Mouse (Mus musculus) embryonic facial prominence, embryonic 14.5 days (tissue): ENCODE data around the gene Hnrnpr. TPM values are rescaled to one million over a fixed set of nuclear protein-coding genes. Genes with fewer than 3 reads are reported as not detected.
A peak's percentile ranks its signal among the peaks of the same experiment; 100 is the strongest.

Source experiments
- ATAC-seq: fragments of 200-750 bp; cut with Nextera tagmentation; 2 replicates; pipeline ENCODE4 v1.8.0; 2017; ENCODE audit warnings: low read depth, moderate number of reproducible peaks, moderate TSS enrichment
- DNase-seq: peaks from one replicate; pipeline ENCODE4 v3.0.0-alpha.2; 2015; ENCODE audit warnings: low spot score
- H3K27ac ChIP-seq: fragments of 300-500 bp; sonication (generic); replicated peaks from 2 replicates; pipeline ENCODE4 v1.5.1; 2014; ENCODE audit warnings: low read depth, mild to moderate bottlenecking, low read length, moderate library complexity
- H3K27me3 ChIP-seq: fragments of 300-500 bp; sonication (generic); replicated peaks from 2 replicates; pipeline ENCODE4 v1.6.1; 2014; ENCODE audit warnings: low read length; ENCODE audit not compliant: control insufficient read depth, insufficient read depth
- H3K36me3 ChIP-seq: fragments of 300-500 bp; sonication (generic); 2 replicates; pipeline ENCODE4 v1.6.1; 2014; ENCODE audit warnings: low read length, mixed read lengths; ENCODE audit not compliant: control insufficient read depth, insufficient read depth
- H3K4me1 ChIP-seq: fragments of 300-500 bp; sonication (generic); 2 replicates; pipeline ENCODE4 v1.6.1; 2014; ENCODE audit warnings: antibody characterized with exemption, low read length; ENCODE audit not compliant: control insufficient read depth, insufficient read depth
- H3K4me2 ChIP-seq: fragments of 300-500 bp; sonication (generic); 2 replicates; pipeline ENCODE4 v1.6.1; 2014; ENCODE audit warnings: low read depth, mild to moderate bottlenecking, low read length, moderate library complexity, mixed read lengths
- H3K4me3 ChIP-seq: fragments of 300-500 bp; sonication (generic); 2 replicates; pipeline ENCODE4 v1.5.1; 2014; ENCODE audit warnings: low read depth, mild to moderate bottlenecking, low read length
- H3K9ac ChIP-seq: fragments of 300-500 bp; sonication (generic); 2 replicates; pipeline ENCODE4 v1.6.1; 2014; ENCODE audit warnings: low read depth, mild to moderate bottlenecking, low read length, moderate library complexity, mixed read lengths
- H3K9me3 ChIP-seq: fragments of 300-500 bp; sonication (generic); 2 replicates; pipeline ENCODE4 v1.6.1; 2016; ENCODE audit warnings: low read length; ENCODE audit not compliant: control insufficient read depth
- WGBS: fragments of 180-500 bp; shearing (Covaris S2); extraction: QIAGEN DNeasy Blood & Tissue Kit; methylation state at CpG from one replicate; pipeline ENCODE4 v1.1.7; 2014; 5-methylcytosine and 5-hydroxymethylcytosine counted together
- polyA plus RNA-seq: library from polyadenylated mRNA; unstranded; fragments of >200 nt; fragmentation: Nextera tagmentation; extraction: Ambion mirVana; gene quantifications from 2 replicates; pipeline ENCODE4 v1.2.1, GENCODE M21; 2014

The Hnrnpr gene
- 126 and 157 TPM in 2 replicates for polyA plus RNA-seq

GRCm38 (mm10) chr4:136310229-136311041, at the start of gene Hnrnpr:
Hnrnpr (plus strand) TSS chr4:136310942.
- under 1% methylated on average over 33 of the region's 65 CpGs for WGBS
- DNase-seq (peak; percentile 100), ATAC-seq (peak; percentile 99)

GRCm38 (mm10) chr4:136261912-136262311, 48.8 kb upstream of the Hnrnpr start:
- Histone ChIP-seq H3K4me3 (no peak overlapping the region), H3K9me3 (no peaks in the 10 kb centered on the region), H3K9ac (no peak overlapping the region), H3K4me2 (no peak overlapping the region), H3K4me1 (no peaks in the 10 kb centered on the region), H3K27me3 (no peaks in the 10 kb centered on the region), H3K36me3 (no peaks in the 10 kb centered on the region), H3K27ac (no peak overlapping the region)
- ATAC-seq (no peak; the same call in 1 of the 2 replicates), DNase-seq (peak; percentile 55)
- WGBS, result 65% methylated on average over 10 of the region's 10 CpGs

More at GRCm38 (mm10) chr4:136310229-136311041, at the start of gene Hnrnpr:
- Histone ChIP-seq H3K27me3 (no peaks in the 10 kb centered on the region), H3K27ac (peak within 1 kb of the TSS; percentile 94), H3K36me3 (no peaks in the 10 kb centered on the region), H3K4me2 (peak within 1 kb of the TSS; percentile 66), H3K4me3 (peak within 1 kb of the TSS; percentile 98), H3K4me1 (peaks cover 29% of the 10 kb centered on the region), H3K9me3 (no peaks in the 10 kb centered on the region), H3K9ac (peak within 1 kb of the TSS; percentile 99)

- no peak for ATAC-seq
Measured at GRCm38 (mm10) chr4:136263555-136263954, 47.2 kb upstream of the Hnrnpr start.

GRCm38 (mm10) chr4:136266716-136267343, 43.9 kb upstream of the Hnrnpr start:
- WGBS, result 76% methylated on average over 9 of the region's 9 CpGs
- no peak overlapping the region for H3K27ac ChIP-seq
- no peaks in the 10 kb centered on the region for H3K27me3 ChIP-seq
- H3K36me3 ChIP-seq, result no peaks in the 10 kb centered on the region
- DNase-seq, result no peak
- H3K9ac ChIP-seq, result no peak overlapping the region
- H3K4me3 ChIP-seq, result no peak overlapping the region
- no peak for ATAC-seq
- H3K4me1 ChIP-seq, result no peaks in the 10 kb centered on the region
- no peaks in the 10 kb centered on the region for H3K9me3 ChIP-seq
- no peak overlapping the region for H3K4me2 ChIP-seq

More at GRCm38 (mm10) chr4:136263555-136263954, 47.2 kb upstream of the Hnrnpr start:
- H3K4me1 ChIP-seq, result no peaks in the 10 kb centered on the region
- DNase-seq, result no peak
- no peak overlapping the region for H3K27ac ChIP-seq
- H3K4me3 ChIP-seq, result no peak overlapping the region
- WGBS, result 95% methylated on average over 4 of the region's 4 CpGs
- no peak overlapping the region for H3K9ac ChIP-seq
- no peaks in the 10 kb centered on the region for H3K36me3 ChIP-seq
- H3K4me2 ChIP-seq, result no peak overlapping the region
- no peaks in the 10 kb centered on the region for H3K27me3 ChIP-seq
- H3K9me3 ChIP-seq, result no peaks in the 10 kb centered on the region

GRCm38 (mm10) chr4:136268912-136269311, 41.8 kb upstream of the Hnrnpr start:
- no peak overlapping the region for H3K27ac ChIP-seq

GRCm38 (mm10) chr4:136270648-136271047, 40.1 kb upstream of the Hnrnpr start:
- ATAC-seq, result no peak
- WGBS, result 88% methylated on average over 8 of the region's 8 CpGs
- H3K4me2 ChIP-seq, result no peak overlapping the region

More at GRCm38 (mm10) chr4:136268912-136269311, 41.8 kb upstream of the Hnrnpr start:
- Histone ChIP-seq H3K4me3 (no peak overlapping the region), H3K9me3 (peaks cover 14% of the 10 kb centered on the region), H3K27me3 (no peaks in the 10 kb centered on the region), H3K4me2 (no peak overlapping the region), H3K9ac (no peak overlapping the region), H3K36me3 (0 out of 2 replicates have a peak, but pooled peaks cover 4% of the 10 kb centered on the region), H3K4me1 (no peaks in the 10 kb centered on the region)
- WGBS, result 73% methylated on average over 1 of the region's 1 CpGs
- peak; percentile 57; the same call in 1 of the 2 replicates for ATAC-seq
- DNase-seq, result no peak

GRCm38 (mm10) chr4:136281097-136281496, 29.6 kb upstream of the Hnrnpr start:
- Histone ChIP-seq H3K4me3 (no peak overlapping the region), H3K9ac (no peak overlapping the region), H3K27ac (no peak overlapping the region), H3K36me3 (no peaks in the 10 kb centered on the region), H3K27me3 (no peaks in the 10 kb centered on the region), H3K9me3 (no peaks in the 10 kb centered on the region), H3K4me2 (no peak overlapping the region), H3K4me1 (peaks cover 25% of the 10 kb centered on the region)
- no peak for ATAC-seq
- no peak for DNase-seq
- WGBS, result 80% methylated on average over 8 of the region's 8 CpGs

More at GRCm38 (mm10) chr4:136270648-136271047, 40.1 kb upstream of the Hnrnpr start:
- Histone ChIP-seq H3K36me3 (0 out of 2 replicates have a peak, but pooled peaks cover 4% of the 10 kb centered on the region), H3K4me3 (no peak overlapping the region), H3K9me3 (peaks cover 17% of the 10 kb centered on the region), H3K4me1 (no peaks in the 10 kb centered on the region), H3K9ac (no peak overlapping the region), H3K27me3 (no peaks in the 10 kb centered on the region), H3K27ac (no peak overlapping the region)
- no peak for DNase-seq

GRCm38 (mm10) chr4:136281611-136282010, 29.1 kb upstream of the Hnrnpr start:
- Histone ChIP-seq H3K9ac (no peak overlapping the region), H3K4me3 (no peak overlapping the region), H3K27me3 (no peaks in the 10 kb centered on the region), H3K36me3 (no peaks in the 10 kb centered on the region), H3K4me1 (peaks cover 28% of the 10 kb centered on the region), H3K9me3 (no peaks in the 10 kb centered on the region), H3K27ac (no peak overlapping the region), H3K4me2 (no peak overlapping the region)
- ATAC-seq (no peak), DNase-seq (no peak)
- WGBS, result 54% methylated on average over 9 of the region's 9 CpGs
